ENCODE assay signal across 25 mouse cellular contexts in genomic region chr7:135586402-135586801, GRCm38 (mm10). TPM values are rescaled to one million over a fixed set of nuclear protein-coding genes. Genes with fewer than 3 reads are reported as not detected.
DNase-seq lines count a peak whose midpoint lies in the region; ATAC-seq and TF ChIP-seq lines count a peak whose summit lies in the region.
"Had no signal": no experiment of that assay in that cellular context is flagged by ENCODE, and none has a peak within 500 bp of the region (broad histone marks: within the 10 kb centered on the region; RNA-seq: fewer than 3 reads in every experiment).

No protein-coding gene starts in this region.

- H3K9ac ChIP-seq in heart, postnatal 0 days (replicated peaks; ENCODE audit: low read depth, low read length), result no peak overlapping the region
- H3K9ac ChIP-seq in lung, embryonic 14.5 days, result no peak overlapping the region
- H3K9ac ChIP-seq in limb, embryonic 12.5 days (replicated peaks), result no peak overlapping the region
- H3K9ac ChIP-seq in midbrain, postnatal 0 days (replicated peaks; ENCODE audit: low read length, poor library complexity, severe bottlenecking), result no peak overlapping the region
- H3K9ac ChIP-seq: heart, embryonic 15.5 days; liver, embryonic 13.5 days; midbrain, embryonic 13.5 days; stomach, embryonic 15.5 days had no signal

- no peaks in the 10 kb centered on the region for H3K27me3 ChIP-seq in heart, postnatal 0 days (ENCODE audit: control insufficient read depth, insufficient read depth, low read length)
- no peaks in the 10 kb centered on the region for H3K27me3 ChIP-seq in lung, embryonic 14.5 days (ENCODE audit: insufficient read depth, low read length)
- no peaks in the 10 kb centered on the region for H3K27me3 ChIP-seq in G1E (ENCODE audit: insufficient read depth, low read length)
- H3K27me3 ChIP-seq in limb, embryonic 12.5 days, result no peaks in the 10 kb centered on the region
- H3K27me3 ChIP-seq in midbrain, postnatal 0 days (ENCODE audit: insufficient read depth, low read length), result no peaks in the 10 kb centered on the region
- H3K27me3 ChIP-seq: heart, embryonic 15.5 days; liver, embryonic 13.5 days; midbrain, embryonic 13.5 days; stomach, embryonic 15.5 days had no signal

- peak overlapping the region; percentile 73 for H3K27ac ChIP-seq in heart, postnatal 0 days (ENCODE audit: low read depth)
- peak overlapping the region; percentile 24; the same call in 1 of the 2 replicates for H3K27ac ChIP-seq in lung, embryonic 14.5 days (ENCODE audit: low read depth)
- H3K27ac ChIP-seq in limb, embryonic 12.5 days, result peak overlapping the region; percentile 32; the same call in 1 of the 2 replicates
- no peak overlapping the region for H3K27ac ChIP-seq in midbrain, postnatal 0 days (ENCODE audit: low read depth, low read length)
- H3K27ac ChIP-seq: heart, embryonic 15.5 days; liver, embryonic 13.5 days; macrophage; midbrain, embryonic 13.5 days; stomach, embryonic 15.5 days had no signal

- ATAC-seq in heart, postnatal 0 days (ENCODE audit: insufficient read depth, low read depth), result 0 out of 2 replicates have a peak, but pooled peaks have one; percentile 51
- peak; percentile 44; the same call in 1 of the 2 replicates for ATAC-seq in lung, embryonic 14.5 days (ENCODE audit: insufficient read depth)
- ATAC-seq in G1E (ENCODE audit: extremely low read depth, insufficient number of reproducible peaks, low FRiP score, poor library complexity, severe bottlenecking), result no peak
- ATAC-seq in limb, embryonic 12.5 days (ENCODE audit: insufficient number of reproducible peaks, insufficient read depth, low FRiP score, low TSS enrichment, low read depth), result no peak
- no peak for ATAC-seq in midbrain, postnatal 0 days (ENCODE audit: low FRiP score)
- ATAC-seq: forebrain, embryonic 14.5 days; midbrain, embryonic 13.5 days had no signal

- WGBS in heart, postnatal 0 days, result 33% methylated on average over 4 of the region's 4 CpGs
- 35% methylated on average over 4 of the region's 4 CpGs for WGBS in lung, embryonic 14.5 days
- WGBS in limb, embryonic 12.5 days, result 36% methylated on average over 4 of the region's 4 CpGs
- 44% methylated on average over 4 of the region's 4 CpGs for WGBS in midbrain, postnatal 0 days

- H3K4me3 ChIP-seq in heart, postnatal 0 days (ENCODE audit: low read depth, low read length), result no peak overlapping the region
- H3K4me3 ChIP-seq in lung, embryonic 14.5 days (ENCODE audit: low read depth, low read length), result no peak overlapping the region
- H3K4me3 ChIP-seq in G1E (ENCODE audit: low read depth, low read length), result peak overlapping the region; percentile 34; the same call in 1 of the 2 replicates
- H3K4me3 ChIP-seq in limb, embryonic 12.5 days (replicated peaks), result no peak overlapping the region
- no peak overlapping the region for H3K4me3 ChIP-seq in midbrain, postnatal 0 days (ENCODE audit: low read depth, low read length)
- H3K4me3 ChIP-seq: heart, embryonic 15.5 days; liver, embryonic 13.5 days; midbrain, embryonic 13.5 days; myocyte; stomach, embryonic 15.5 days had no signal

- H3K4me2 ChIP-seq in heart, postnatal 0 days (ENCODE audit: low read depth, low read length), result no peak overlapping the region
- H3K4me2 ChIP-seq in lung, embryonic 14.5 days, result no peak overlapping the region
- H3K4me2 ChIP-seq in limb, embryonic 12.5 days, result no peak overlapping the region; the same call in 1 of the 2 replicates
- H3K4me2 ChIP-seq in midbrain, postnatal 0 days (ENCODE audit: low read depth, low read length, poor library complexity, severe bottlenecking), result no peak overlapping the region
- H3K4me2 ChIP-seq: heart, embryonic 15.5 days; liver, embryonic 13.5 days; midbrain, embryonic 13.5 days; stomach, embryonic 15.5 days had no signal

- TF ChIP-seq EP300 in heart, postnatal 0 days (IDR thresholded peaks at IDR 0.05; ENCODE audit: low read depth), result no peak

- H3K4me1 ChIP-seq in heart, postnatal 0 days (ENCODE audit: control insufficient read depth, insufficient read depth), result no peaks in the 10 kb centered on the region
- 0 out of 2 replicates have a peak, but pooled peaks cover 8% of the 10 kb centered on the region for H3K4me1 ChIP-seq in lung, embryonic 14.5 days (ENCODE audit: insufficient read depth)
- peaks cover 95% of the 10 kb centered on the region for H3K4me1 ChIP-seq in G1E (ENCODE audit: insufficient read depth, low read depth, low read length)
- H3K4me1 ChIP-seq in limb, embryonic 12.5 days (replicated peaks), result peaks cover 13% of the 10 kb centered on the region
- no peaks in the 10 kb centered on the region for H3K4me1 ChIP-seq in midbrain, postnatal 0 days (ENCODE audit: insufficient read depth, low read length)
- H3K4me1 ChIP-seq: stomach, embryonic 15.5 days had no signal

- no peaks in the 10 kb centered on the region for H3K36me3 ChIP-seq in heart, postnatal 0 days (replicated peaks; ENCODE audit: control insufficient read depth, insufficient read depth, low read length)
- H3K36me3 ChIP-seq in lung, embryonic 14.5 days (ENCODE audit: insufficient read depth), result no peaks in the 10 kb centered on the region
- peaks cover 84% of the 10 kb centered on the region for H3K36me3 ChIP-seq in G1E (replicated peaks)
- no peaks in the 10 kb centered on the region for H3K36me3 ChIP-seq in limb, embryonic 12.5 days
- H3K36me3 ChIP-seq in midbrain, postnatal 0 days (ENCODE audit: insufficient read depth, low read length), result no peaks in the 10 kb centered on the region
- H3K36me3 ChIP-seq: heart, embryonic 15.5 days; liver, embryonic 13.5 days; midbrain, embryonic 13.5 days; stomach, embryonic 15.5 days had no signal

- DNase-seq in heart, postnatal 0 days (ENCODE audit: low spot score), result no peak
- DNase-seq in heart, adult 11 months, result no peak
- DNase-seq in lung, embryonic 14.5 days, result no peak
- DNase-seq in lung, postnatal 4 days, result no peak
- no peak for DNase-seq in G1E (ENCODE audit: low spot score)
- no peak for DNase-seq in midbrain, postnatal 0 days (ENCODE audit: low spot score)
- DNase-seq: adrenal gland, postnatal 36 days; B cell, adult 2 months; cerebellum, postnatal 10 days; kidney, adult 2 months; kidney, postnatal 36 days; liver, embryonic 13.5 days; right cerebral cortex, postnatal 14 days; thymus, adult 2 months had no signal

- TF ChIP-seq CTCF in heart, postnatal 0 days (IDR thresholded peaks at IDR 0.05; ENCODE audit: low read depth), result no peak
- no peak for TF ChIP-seq CTCF in lung, embryonic 14.5 days (IDR thresholded peaks at IDR 0.05; ENCODE audit: low read depth)
- no peak for TF ChIP-seq CTCF in G1E (IDR thresholded peaks at IDR 0.05; ENCODE audit: low read depth, low read length)
- TF ChIP-seq CTCF in midbrain, postnatal 0 days (IDR thresholded peaks at IDR 0.05), result no peak

- no peaks in the 10 kb centered on the region for H3K9me3 ChIP-seq in heart, postnatal 0 days (replicated peaks; ENCODE audit: control insufficient read depth, low read length)
- H3K9me3 ChIP-seq in lung, embryonic 14.5 days (ENCODE audit: low read depth, low read length), result no peaks in the 10 kb centered on the region
- H3K9me3 ChIP-seq in G1E (replicated peaks), result no peaks in the 10 kb centered on the region
- no peaks in the 10 kb centered on the region for H3K9me3 ChIP-seq in limb, embryonic 12.5 days
- no peaks in the 10 kb centered on the region for H3K9me3 ChIP-seq in midbrain, postnatal 0 days (ENCODE audit: low read length)
- H3K9me3 ChIP-seq: heart, embryonic 15.5 days; liver, embryonic 13.5 days; midbrain, embryonic 13.5 days; stomach, embryonic 15.5 days had no signal

RNA-seq across cellular contexts. Expression of gene Ptpre, which starts 49.1 kb away (rescaled TPM):
- total RNA-seq in heart, postnatal 0 days (2014; rRNA removed; ENCODE audit: low replicate concordance), result 3.1 and 4.0 TPM in 2 replicates
- 2.0 and 2.2 TPM in 2 replicates for polyA plus RNA-seq in heart, postnatal 0 days (2015; fragmentation: Nextera tagmentation; extraction: Ambion mirVana)
- 2.3 and 2.5 TPM in 2 replicates for polyA plus RNA-seq in lung, embryonic 14.5 days (2014; fragmentation: Nextera tagmentation; extraction: Ambion mirVana)
- 154 and 161 TPM in 2 replicates for total RNA-seq in G1E (2014; fragmentation: Nextera tagmentation)
- total RNA-seq in G1E (2017), result 109 and 119 TPM in 2 replicates
- polyA plus RNA-seq in G1E (2012), result 30.5 and 31.4 TPM in 2 replicates
- 2.0 and 2.2 TPM in 2 replicates for polyA plus RNA-seq in limb, embryonic 12.5 days (2016; fragmentation: Nextera tagmentation; extraction: Ambion mirVana)
- total RNA-seq in midbrain, postnatal 0 days (2014; rRNA removed), result 14.2 and 14.6 TPM in 2 replicates
- polyA plus RNA-seq in midbrain, postnatal 0 days (2015; fragmentation: Nextera tagmentation; extraction: Ambion mirVana), result 7.2 and 9.2 TPM in 2 replicates

RNA-seq across cellular contexts. Expression of gene Clrn3, which starts 57.9 kb away (rescaled TPM):
- not detected in 2 replicates for total RNA-seq in heart, postnatal 0 days (2014; rRNA removed; ENCODE audit: low replicate concordance)
- polyA plus RNA-seq in heart, postnatal 0 days (2015; fragmentation: Nextera tagmentation; extraction: Ambion mirVana), result not detected in 2 replicates
- not detected in 2 replicates for polyA plus RNA-seq in lung, embryonic 14.5 days (2014; fragmentation: Nextera tagmentation; extraction: Ambion mirVana)
- total RNA-seq in G1E (2014; fragmentation: Nextera tagmentation) (not detected in 2 replicates), G1E (2017) (0.06 and 0.11 TPM in 2 replicates)
- not detected in 2 replicates for polyA plus RNA-seq in G1E (2012)
- not detected in 2 replicates for polyA plus RNA-seq in limb, embryonic 12.5 days (2016; fragmentation: Nextera tagmentation; extraction: Ambion mirVana)
- not detected in 2 replicates for total RNA-seq in midbrain, postnatal 0 days (2014; rRNA removed)
- polyA plus RNA-seq in midbrain, postnatal 0 days (2015; fragmentation: Nextera tagmentation; extraction: Ambion mirVana), result not detected in 2 replicates
- total RNA-seq: adrenal gland, postnatal 36 days; granulocyte monocyte progenitor cell, adult 5-6 weeks; layer of hippocampus, postnatal 25 days; left cerebral cortex, postnatal 25 days had no signal
- polyA plus RNA-seq: forebrain, embryonic 14.5 days; heart, embryonic 15.5 days; liver, embryonic 13.5 days; macrophage; midbrain, embryonic 13.5 days; myocyte; spleen, adult 2 months had no signal

Comparison
In these comparisons a context has a peak if more than half of its experiments do, and no peak if none do; other contexts are left out.
1. ATAC-seq: peak in heart, postnatal 0 days (single experiment) and lung, embryonic 14.5 days (single experiment); none in G1E (single experiment), limb, embryonic 12.5 days (single experiment) and midbrain, postnatal 0 days (single experiment).